Mouse (Mus musculus) spleen, adult 10 weeks (tissue): ENCODE data around the gene Ube2r2. TPM values are rescaled to one million over a fixed set of nuclear protein-coding genes. Genes with fewer than 3 reads are reported as not detected.

ENCODE experiments used
- polyA plus RNA-seq: library from polyadenylated mRNA; stranded (reverse); fragments of 350-450 nt; fragmentation: Illumina TruSeq; extraction: RNeasy Lipid Tissue Mini Kit (QIAGEN cat#74804); gene quantifications from one replicate; pipeline ENCODE4 v1.2.3, GENCODE M21; 2015; ENCODE audit warnings: low replicate concordance; ENCODE audit not compliant: insufficient read depth

Gene Ube2r2
- 209 TPM for polyA plus RNA-seq

DNA sequence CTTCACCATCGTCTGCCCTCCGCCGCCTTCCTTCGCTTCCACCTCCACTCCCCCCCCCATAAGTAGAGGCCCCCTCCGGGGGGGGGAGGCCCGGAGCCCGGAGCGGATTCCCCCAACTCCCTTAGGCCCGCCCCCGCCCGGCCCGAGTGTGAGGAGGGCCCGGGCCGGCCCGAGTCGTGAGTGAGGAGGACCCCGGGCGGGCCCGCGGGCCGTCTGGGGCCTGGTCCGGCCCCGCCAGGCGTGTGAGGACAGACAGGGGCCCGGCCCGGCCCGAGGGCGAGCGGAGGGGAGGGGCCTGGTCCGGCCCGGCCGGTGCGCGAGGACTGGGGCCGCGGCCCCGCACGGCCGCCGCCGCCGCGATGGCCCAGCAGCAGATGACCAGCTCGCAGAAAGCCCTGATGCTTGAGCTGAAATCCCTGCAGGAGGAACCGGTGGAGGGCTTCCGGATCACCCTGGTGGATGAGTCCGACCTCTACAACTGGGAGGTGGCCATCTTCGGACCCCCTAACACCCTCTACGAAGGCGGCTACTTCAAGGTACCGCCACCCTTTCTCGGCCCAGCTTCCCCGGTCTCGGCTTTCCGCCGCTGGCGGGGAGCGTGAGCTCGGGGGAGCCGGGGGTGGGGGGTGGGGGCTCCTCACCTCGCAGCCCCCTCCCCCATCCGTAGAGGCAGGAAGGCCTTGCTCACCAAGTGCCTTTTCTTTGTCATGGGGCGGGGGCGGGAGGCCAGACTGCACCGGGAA is at the start of gene Ube2r2:
Gene Ube2r2, plus strand, starts transcription at position 33 of the 743 bp plus-strand sequence.

DNA sequence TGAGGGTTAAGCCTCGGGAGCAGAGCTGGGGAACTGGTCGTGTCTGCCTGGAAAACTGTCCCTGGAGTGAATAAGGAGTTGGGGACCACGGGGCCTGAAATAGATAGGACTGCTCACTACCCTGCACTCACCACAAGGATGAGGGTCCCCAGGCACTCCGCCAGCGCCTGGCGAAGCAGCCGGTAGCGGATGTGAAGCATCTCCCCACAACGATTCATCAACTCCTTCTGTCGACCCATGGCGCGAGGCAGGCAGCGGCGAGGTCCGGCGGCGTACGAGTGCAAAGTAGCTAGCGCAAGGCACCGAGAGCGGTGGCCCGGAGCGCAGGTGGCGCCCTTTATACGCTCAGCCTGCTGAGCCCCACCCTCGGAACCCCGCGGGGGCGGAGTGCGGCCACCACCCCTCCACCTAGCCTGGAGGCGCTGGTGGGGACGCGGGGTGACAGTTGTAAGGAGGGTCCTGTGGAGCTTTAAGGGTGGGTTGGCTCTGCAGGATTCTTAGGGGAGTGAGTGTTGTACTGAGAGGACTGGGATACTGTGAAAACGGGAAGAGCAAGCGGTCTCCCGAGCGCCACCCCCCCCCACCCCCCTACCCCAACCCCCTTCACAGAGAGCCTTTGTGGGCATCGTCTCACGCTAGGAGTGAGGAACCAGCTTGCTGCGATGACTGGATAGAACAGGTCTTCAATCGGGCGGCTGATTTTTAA is 37.5 kb upstream of the Ube2r2 start, which contains the start of gene Aqp3:
Gene Aqp3, minus strand, starts transcription at position 313 of the 706 bp plus-strand sequence.

DNA sequence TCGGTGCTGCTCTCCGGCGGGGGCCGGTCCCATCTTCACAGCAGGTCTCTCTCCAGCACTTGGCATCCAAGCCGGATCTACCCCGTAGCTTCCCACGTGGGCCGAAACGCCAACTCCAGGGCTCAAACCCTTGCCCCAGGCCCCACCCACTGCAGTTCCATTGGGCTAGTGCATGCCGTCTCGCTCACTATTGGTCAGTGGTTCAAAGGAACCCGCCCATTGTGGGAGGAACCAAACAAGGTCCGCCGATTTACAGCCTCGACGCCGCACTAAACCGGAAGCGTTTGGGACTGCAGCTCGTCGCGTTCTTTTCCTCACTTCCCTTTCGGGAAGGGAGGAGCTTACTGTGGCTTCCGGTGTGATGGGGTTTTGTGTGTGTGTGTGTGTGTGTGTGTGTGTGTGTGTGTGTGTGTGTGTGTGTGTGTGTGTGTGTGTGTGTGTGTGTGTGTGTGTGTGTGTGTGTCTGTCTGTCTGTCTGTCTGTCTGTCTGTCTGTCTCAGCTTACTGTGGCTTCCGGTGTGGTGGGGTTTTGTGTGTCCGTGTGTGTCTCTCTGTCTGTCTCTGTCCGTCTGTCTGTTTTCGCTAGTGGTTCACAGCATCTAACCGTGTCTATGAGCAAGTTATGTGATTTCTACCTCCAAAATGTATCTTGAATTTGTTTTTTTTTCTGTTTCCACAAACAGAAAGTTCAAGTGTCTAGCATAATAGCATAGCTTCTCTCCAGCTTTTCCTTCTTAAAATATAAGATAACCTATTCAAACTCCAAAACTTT is 11.2 kb upstream of the Ube2r2 start, which contains the start of gene Nol6:
Gene Nol6, minus strand, starts transcription at position 276 of the 772 bp plus-strand sequence.

Other genes starting within 250 kb of the Ube2r2 start
- gene Spink4, start 215.7 kb upstream of the Ube2r2 start, polyA plus RNA-seq, result not detected
- gene Bag1, start 187.4 kb upstream of the Ube2r2 start, polyA plus RNA-seq, result 119 TPM
- gene Chmp5, start 187.3 kb upstream of the Ube2r2 start, polyA plus RNA-seq, result 102 TPM
- 109 TPM for gene Nfx1, start 164.8 kb upstream of the Ube2r2 start, polyA plus RNA-seq
- gene Aqp7, start 87.6 kb upstream of the Ube2r2 start, polyA plus RNA-seq, result 0.18 TPM
- gene Aqp3, start 37.6 kb upstream of the Ube2r2 start, polyA plus RNA-seq, result 1.0 TPM
- gene Nol6, start 11.3 kb upstream of the Ube2r2 start, polyA plus RNA-seq, result 11.7 TPM
- 28.3 TPM for gene Ubap2, start 139.4 kb downstream of the Ube2r2 start, polyA plus RNA-seq
- 92.7 TPM for gene Dcaf12, start 179.1 kb downstream of the Ube2r2 start, polyA plus RNA-seq
- 58.5 TPM for gene Ubap1, start 213.3 kb downstream of the Ube2r2 start, polyA plus RNA-seq